In the genomic region with DNA sequence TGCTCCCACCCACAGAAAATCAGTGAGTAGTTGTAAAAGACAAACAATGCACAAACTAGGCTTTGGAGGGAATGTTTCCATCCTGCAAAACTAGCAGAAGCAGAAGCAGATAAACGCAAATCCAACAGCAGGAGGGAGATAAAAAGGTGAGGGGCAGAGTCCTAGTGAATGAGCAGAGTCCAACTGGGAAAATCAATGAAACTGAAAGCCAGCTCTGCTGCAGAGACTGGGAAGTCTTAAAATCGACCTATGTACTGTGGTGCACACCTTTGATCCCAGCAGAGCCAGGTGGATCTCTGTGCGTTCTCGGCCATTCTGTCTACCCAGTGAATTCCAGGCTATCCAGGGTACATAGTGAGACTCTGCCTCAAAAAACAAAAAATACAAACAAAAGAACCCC, we compare ENCODE assay signal across 13 mouse cellular contexts. TPM values are rescaled to one million over a fixed set of nuclear protein-coding genes. Genes with fewer than 3 reads are reported as not detected.
"Had no signal": no experiment of that assay in that cellular context is flagged by ENCODE, and none has a peak within 500 bp of the region (broad histone marks: within the 10 kb centered on the region; RNA-seq: fewer than 3 reads in every experiment).

No protein-coding gene starts in this region.

- H3K9me3 ChIP-seq: hindbrain, embryonic 15.5 days; limb, embryonic 15.5 days; midbrain, embryonic 15.5 days had no signal

- DNase-seq: kidney, adult 8-10 months; kidney, postnatal 25 days; layer of hippocampus, postnatal 36 days; right cerebral cortex, postnatal 14 days; thymus, postnatal 14 days had no signal

- H3K4me3 ChIP-seq: hindbrain, embryonic 15.5 days; limb, embryonic 15.5 days; lung, embryonic 15.5 days; midbrain, embryonic 15.5 days had no signal

- H3K27ac ChIP-seq: hindbrain, embryonic 15.5 days; limb, embryonic 15.5 days; lung, embryonic 15.5 days; midbrain, embryonic 15.5 days; stomach, postnatal 0 days had no signal

- H3K36me3 ChIP-seq: hindbrain, embryonic 15.5 days; limb, embryonic 15.5 days; lung, embryonic 15.5 days; midbrain, embryonic 15.5 days had no signal

- ATAC-seq: inflammation-experienced regulatory T-cells, adult 6 months; midbrain, embryonic 15.5 days had no signal

- H3K4me2 ChIP-seq: hindbrain, embryonic 15.5 days; limb, embryonic 15.5 days; lung, embryonic 15.5 days; midbrain, embryonic 15.5 days had no signal

- H3K9ac ChIP-seq: hindbrain, embryonic 15.5 days; limb, embryonic 15.5 days; lung, embryonic 15.5 days; midbrain, embryonic 15.5 days had no signal

- H3K4me1 ChIP-seq: limb, embryonic 15.5 days; lung, embryonic 15.5 days had no signal

- H3K27me3 ChIP-seq: hindbrain, embryonic 15.5 days; midbrain, embryonic 15.5 days had no signal

RNA-seq across cellular contexts. Expression of a gene that starts 16.9 kb away (rescaled TPM):
- polyA plus RNA-seq: limb, embryonic 15.5 days; lung, embryonic 15.5 days; neural tube, embryonic 14.5 days had no signal

RNA-seq across cellular contexts. Expression of a gene that starts 17.5 kb away (rescaled TPM):
- polyA plus RNA-seq: inflammation-experienced regulatory T-cells, adult 6 months; limb, embryonic 11.5 days; lung, embryonic 15.5 days had no signal

RNA-seq across cellular contexts. Expression of a gene that starts 18.4 kb away (rescaled TPM):
- polyA plus RNA-seq: inflammation-experienced regulatory T-cells, adult 6 months; limb, embryonic 11.5 days; midbrain, embryonic 15.5 days; neural tube, embryonic 14.5 days had no signal
